Mouse (Mus musculus) cerebellum, adult 2 months (tissue): ENCODE measurements around the gene Syne1.

Experiments used
- CTCF ChIP-seq: fragments of 200-500 bp; IDR thresholded peaks from 2 replicates; pipeline ENCODE4 v1.5.1; 2011; ENCODE audit warnings: low read depth, mild to moderate bottlenecking, control low read depth, low read length, moderate library complexity, borderline replicate concordance; ENCODE audit not compliant: insufficient read depth
- POLR2A ChIP-seq: fragments of 200-500 bp; IDR thresholded peaks from 2 replicates; pipeline ENCODE4 v1.6.1; 2011; ENCODE audit warnings: low read length, control low read depth, borderline replicate concordance; ENCODE audit not compliant: insufficient read depth

DNA sequence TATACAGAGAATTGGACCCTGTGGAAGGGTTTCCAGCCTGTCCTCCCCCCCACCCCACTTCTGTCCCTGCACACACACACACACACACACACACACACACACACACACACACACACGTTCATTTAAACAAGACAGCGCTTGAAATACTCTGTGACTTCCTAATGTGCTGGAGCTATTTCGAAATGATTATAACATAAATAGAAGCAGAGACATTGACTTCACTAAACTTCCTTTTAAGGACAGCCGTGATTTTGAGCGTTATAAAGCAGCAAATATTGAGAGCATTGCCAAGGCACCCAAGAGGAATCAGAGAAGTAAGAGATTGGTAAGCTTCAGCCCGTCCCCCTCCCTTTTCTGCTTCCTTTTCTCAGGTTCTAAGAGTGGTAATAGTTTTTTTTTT, 263.0 kb downstream of the Syne1 start:
- TF ChIP-seq CTCF (no peak), POLR2A (no peak)
